Mouse (Mus musculus) large intestine, adult 2 months (tissue): ENCODE measurements around the gene Cdc42ep2. TPM values are rescaled to one million over a fixed set of nuclear protein-coding genes. Genes with fewer than 3 reads are reported as not detected.

Experiments used
- DNase-seq: peaks from one replicate; pipeline ENCODE4 v3.0.0-alpha.2; 2012; ENCODE audit warnings: low read depth, low spot score
- WGBS: fragments of 180-500 bp; shearing (Covaris S2); methylation state at CpG from one replicate; pipeline ENCODE4 v1.1.7; 2018; 5-methylcytosine and 5-hydroxymethylcytosine counted together
- polyA plus RNA-seq: library from polyadenylated mRNA; depleted of rRNA; stranded (reverse); fragments of >200 nt; gene quantifications from 2 replicates; pipeline ENCODE4 v1.2.3, GENCODE M21; 2012

Gene Cdc42ep2
- polyA plus RNA-seq, 1 experiment = 20.1 TPM

DNA sequence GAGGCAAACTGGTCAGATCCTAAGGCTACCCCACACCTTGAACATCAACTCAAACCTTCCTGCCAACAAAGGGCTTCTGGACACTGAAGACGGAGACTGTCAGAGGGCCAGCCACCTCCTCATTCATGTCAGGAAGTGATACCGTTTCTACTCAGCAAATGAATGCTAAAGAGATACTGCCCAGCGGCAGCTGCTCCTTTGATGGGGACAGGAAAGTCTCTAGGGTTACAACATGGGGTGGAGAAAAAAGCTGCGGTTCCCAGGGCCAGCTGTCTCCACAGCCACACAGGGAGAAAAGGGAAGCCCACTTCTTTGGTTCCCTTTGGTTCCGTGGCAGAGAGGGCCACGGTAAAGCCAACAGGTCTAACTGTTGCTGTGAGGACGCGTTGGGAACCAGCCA lies 19.5 kb upstream of the Cdc42ep2 start:
- no peak for DNase-seq
- 81% methylated on average over 8 of the region's 8 CpGs for WGBS

DNA sequence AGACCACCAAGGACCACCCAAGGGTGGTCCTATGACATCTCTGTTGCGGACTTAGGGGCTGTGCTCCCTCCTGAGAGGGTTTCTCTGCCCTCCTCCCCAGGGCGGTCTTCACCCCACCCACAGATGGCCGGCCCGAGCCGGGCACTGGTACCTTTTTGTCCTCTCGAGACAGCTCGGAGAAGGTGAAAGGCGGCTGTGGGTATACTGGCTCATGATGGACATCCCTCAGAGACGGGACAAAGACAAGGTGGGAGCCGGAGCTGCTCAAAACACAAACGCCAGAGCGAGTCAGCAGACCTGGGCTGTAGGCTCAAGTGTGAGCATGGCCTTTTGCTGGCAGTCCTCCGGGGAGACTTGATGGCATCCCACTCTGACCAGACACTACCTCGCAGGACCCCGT lies 18.8 kb upstream of the Cdc42ep2 start:
- 93% methylated on average over 15 of the region's 15 CpGs for WGBS

DNA sequence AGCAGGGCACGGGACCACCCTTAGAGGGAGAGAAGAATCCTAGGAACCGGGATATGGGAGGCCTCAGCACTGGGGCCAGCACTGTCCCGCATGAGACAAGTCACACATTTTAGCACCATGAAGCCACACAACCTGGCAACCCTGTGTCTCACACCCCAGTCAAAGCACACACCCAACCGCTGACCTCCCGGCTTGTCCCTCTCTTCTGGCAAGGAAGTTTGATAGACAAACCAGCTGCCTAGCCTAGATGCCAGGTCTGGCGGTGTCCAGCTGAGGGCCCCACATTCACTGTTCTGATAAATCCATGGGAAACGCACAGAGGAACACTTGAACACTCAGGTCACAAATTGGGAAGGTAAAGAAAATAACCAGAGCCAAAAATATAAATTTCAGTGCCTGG lies 18.0 kb upstream of the Cdc42ep2 start:
- 83% methylated on average over 7 of the region's 7 CpGs for WGBS

More for the DNA sequence above, 18.8 kb upstream of the Cdc42ep2 start:
- no peak for DNase-seq

DNA sequence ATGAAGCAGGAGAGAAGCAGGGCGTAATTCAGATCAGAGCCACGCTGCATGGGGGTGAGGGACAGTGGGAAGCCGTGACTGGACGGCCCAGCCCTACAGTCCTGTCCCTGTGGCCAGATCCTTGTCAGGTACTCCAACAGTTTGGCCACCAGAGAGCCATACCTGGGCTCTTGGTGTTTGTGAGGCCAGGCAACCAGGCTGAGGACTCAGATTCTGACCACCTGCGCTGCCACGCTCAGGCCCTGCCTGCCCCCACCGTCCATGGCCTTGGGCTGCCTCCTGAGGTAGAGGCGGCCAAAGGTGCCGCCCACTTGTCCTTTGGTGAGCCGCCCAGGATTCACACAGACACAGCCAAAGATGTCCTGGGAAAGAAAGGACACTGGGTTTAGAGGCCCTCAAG lies 16.0 kb upstream of the Cdc42ep2 start:
- 79% methylated on average over 10 of the region's 10 CpGs for WGBS
- DNase-seq = no peak

More for the DNA sequence above, 18.0 kb upstream of the Cdc42ep2 start:
- no peak for DNase-seq

DNA sequence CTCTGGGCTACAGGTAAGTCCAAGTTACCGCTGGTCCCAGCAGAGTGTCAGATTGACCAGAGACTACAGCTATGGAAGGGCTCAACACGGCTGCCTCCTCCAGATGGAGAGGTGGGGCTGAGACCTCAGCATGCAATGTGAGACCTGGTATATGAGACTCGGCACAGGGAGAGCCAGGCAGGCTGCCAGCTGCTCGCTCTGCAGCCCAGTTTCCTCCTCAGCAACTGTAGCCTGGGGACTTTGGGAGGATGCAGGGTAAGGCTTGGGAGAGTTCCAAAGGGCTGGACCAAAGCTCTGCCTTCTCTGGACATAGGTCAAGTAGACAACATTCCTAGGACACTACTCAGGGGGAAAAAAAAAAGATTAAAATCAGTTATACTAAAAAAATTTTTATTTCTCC lies 15.6 kb upstream of the Cdc42ep2 start:
- 27% methylated on average over 4 of the region's 4 CpGs for WGBS
- DNase-seq = no peak

DNA sequence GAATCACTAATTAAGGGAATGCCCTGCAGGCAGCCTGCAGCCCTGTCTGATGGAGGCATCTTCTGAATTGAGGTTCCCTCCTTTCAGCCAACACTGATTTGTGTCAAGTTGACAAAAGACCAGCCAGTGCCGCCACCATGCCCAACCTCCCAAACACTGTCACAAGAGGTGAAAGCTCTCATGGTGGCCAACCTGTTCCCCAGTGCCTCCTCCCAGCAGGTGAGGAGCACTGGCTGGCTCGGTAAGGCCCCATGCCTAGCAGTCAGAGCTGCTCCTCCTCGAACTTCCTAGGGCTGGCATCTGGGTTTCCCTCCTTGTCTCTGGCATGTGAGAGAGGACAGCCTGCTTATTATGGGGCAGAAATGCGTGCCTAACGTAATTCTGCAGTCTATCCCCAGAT lies 15.1 kb upstream of the Cdc42ep2 start:
- DNase-seq = no peak
- 79% methylated on average over 5 of the region's 5 CpGs for WGBS

DNA sequence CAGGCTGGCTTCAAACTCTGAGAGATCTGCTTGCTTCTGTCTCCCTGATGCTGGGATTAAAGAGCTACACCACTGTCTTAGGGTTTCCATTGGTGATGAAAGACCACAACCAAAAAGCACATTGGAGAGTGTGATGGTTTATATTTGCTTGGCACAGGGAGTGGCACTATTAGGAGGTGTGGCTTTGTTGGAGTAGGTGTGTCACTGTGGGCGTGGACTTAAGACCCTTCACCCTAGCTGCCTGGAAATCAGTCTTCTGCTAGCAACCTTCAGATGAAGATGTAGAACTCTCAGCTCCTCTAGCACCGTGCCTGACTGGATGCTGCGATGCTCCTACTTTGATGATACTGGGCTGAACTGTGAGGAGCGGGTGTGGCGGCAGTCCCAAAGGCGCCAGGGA lies 13.9 kb upstream of the Cdc42ep2 start:
- WGBS = 51% methylated on average over 6 of the region's 6 CpGs

DNA sequence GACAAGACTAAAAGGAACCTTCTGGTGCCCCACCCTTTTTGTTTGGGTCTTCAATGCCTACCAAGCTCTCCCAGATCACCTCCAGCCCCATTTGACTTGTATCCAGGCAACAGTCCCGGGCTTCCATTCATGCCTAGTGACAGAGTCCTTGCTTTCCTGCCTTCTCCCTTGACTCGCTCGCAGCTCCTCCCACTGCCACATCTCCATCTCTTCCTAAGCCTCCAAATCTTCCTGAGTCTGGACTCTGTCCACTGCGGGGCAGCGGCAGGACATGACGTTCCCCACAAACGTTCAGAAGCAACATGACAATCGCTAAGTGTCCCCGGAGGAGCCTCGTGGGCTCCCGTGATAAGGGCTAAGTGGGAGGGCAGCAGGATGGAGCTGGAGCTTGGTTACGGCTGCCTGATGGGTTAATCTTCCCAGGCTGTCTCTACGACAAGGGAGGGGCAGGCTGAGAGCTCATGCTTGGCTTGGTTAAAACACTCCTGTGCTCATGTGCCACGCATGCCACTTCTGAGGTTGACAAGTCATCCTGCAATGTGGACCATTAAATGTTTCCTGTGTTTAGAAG lies 13.3 kb upstream of the Cdc42ep2 start:
- no peak for DNase-seq
- WGBS = 28% methylated on average over 14 of the region's 14 CpGs

More for the DNA sequence above, 13.9 kb upstream of the Cdc42ep2 start:
- DNase-seq = no peak

DNA sequence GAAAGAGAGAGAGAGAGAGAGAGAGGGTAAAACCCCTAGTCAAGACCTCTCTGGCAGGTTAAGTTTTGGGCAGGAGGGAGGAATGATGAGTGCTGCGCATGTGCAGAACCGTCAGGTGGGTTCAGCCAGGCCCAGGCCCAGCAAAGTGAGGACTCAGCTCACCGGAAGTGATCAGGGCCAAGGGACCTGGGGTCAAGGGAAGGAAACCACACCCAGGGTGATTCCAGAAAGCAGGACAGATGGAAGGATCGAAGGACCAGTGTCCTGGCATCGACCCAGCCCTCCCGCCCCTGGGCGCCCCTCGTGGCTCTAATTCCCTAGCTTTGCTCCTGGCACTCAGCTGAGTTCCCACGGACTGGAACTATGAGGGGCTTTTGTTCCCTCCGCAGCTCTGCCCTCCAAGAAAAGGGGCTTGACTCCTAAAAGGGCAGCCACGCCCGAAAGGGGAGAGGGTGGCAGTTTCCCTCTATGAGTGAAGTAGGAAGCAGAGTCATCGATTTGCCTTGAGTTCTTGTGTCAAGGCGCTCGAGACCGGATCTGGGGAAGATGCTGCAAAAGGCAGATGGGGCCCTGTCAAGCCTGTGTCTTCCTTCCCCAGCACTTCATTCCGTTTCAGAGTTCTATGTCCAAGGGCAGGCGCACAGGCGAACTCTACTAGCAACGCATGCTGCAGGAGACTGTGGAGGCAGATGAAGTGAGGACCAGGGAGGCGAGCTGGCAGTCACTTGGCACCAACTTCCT lies 12.6 kb upstream of the Cdc42ep2 start:
- DNase-seq = no peak
- 75% methylated on average over 21 of the region's 21 CpGs for WGBS

DNA sequence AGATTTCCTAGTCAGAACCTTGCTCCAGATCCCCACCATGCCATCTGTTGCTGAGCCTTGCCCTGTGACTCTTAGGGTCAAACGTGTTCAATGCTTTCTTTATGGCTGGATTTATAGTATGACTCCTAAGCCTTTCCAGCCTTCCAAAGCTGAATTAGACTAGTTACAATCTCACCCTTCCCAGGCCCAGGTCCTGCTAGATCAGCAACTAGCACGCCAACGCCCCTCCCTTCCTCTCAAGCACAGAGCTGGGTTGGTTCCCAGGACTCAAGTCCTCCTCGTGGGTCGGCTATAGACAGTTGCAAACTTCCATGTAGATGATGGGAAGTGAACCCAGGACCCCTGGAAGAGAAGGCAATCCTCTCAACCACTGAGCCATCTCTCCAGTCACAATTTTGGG lies 11.1 kb upstream of the Cdc42ep2 start:
- DNase-seq = no peak
- 24% methylated on average over 5 of the region's 5 CpGs for WGBS

DNA sequence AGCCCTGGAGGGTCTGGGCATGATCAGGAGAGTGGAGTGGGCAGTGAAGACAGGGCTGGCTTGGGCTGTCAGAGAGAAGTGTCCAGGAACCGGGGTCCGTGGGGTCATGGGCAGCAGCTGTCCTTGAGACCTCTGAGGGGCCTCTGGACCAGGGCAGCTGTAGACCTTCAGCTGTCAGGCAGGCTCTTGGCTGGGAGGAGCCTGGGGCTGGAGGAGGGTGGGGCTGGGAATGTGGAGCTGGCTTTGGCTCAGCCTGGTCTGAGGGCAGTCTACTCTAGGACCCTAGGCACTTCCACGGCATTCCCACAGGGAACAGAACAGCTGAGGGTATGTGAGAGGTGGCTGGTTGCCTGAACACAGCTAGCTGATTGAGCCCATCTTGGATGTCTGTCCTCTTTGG lies 10.7 kb upstream of the Cdc42ep2 start:
- WGBS = 12% methylated on average over 3 of the region's 3 CpGs
- DNase-seq = no peak

DNA sequence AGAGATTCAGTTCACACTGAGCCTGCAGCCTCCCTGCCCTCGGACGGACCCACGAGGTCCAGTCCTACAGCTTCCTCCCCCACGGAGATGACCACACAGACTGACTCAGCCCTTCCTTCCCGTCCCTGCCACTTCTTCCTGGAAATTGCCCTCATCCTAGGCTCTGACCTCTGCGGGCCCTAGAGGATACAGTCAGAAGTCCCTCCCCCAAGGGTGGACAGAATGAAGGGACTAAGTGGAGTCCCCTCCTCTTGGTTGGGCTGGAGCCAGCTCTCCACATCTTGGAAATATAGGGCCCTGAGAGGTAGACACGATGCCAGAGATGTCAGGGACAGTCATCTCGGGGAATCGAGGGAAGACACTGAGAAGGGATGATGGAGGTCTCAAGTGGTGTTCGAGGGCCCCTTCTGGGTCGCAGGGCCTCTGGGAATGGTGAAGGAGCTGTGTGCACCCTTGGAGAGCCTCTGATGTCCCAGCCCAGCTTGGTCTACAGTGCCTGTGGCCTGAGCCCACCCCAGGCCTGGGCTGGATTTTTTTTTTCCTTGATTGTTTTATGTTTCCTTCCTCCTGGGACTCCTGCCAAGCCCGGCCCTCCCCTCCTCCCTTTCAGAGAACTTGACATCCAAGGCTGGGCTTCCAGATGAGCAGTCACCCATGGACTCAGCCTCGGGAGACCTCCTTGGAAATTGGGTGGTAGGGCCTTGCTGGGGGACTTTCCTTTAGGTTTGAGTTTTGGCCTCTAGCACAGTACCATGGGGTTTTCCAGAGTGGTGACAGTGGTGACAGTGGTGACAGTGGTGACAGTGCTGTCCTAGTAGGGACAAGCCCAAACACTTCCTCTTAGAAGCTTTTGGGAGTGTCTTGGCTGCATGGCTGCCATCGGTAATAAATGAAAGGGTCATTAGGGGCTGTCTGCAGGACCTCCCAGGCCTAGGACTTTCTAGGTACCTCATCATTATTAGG lies 5.3 kb upstream of the Cdc42ep2 start:
- 27% methylated on average over 14 of the region's 14 CpGs for WGBS
- no peak for DNase-seq

DNA sequence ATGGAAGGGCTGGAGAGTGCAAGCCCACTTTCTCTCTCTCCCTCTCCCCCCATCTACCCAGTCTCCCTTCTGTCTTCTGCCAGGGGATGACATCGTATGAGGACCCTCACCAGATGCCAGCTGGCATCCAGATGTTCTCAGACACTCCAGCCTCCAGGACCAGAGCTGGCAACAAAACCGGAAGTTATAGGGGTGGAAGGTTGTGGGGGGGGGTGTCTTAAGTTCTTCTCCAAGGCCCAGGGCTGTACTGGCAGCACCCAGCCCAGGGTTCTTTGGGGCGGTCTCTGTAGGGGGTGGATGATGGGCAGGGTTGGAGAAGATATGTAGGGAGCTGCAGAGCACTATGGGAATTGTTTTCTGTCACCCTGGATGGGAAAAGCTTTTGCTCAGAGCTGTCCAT lies 3.9 kb upstream of the Cdc42ep2 start:
- no peak for DNase-seq
- WGBS = 51% methylated on average over 3 of the region's 3 CpGs

DNA sequence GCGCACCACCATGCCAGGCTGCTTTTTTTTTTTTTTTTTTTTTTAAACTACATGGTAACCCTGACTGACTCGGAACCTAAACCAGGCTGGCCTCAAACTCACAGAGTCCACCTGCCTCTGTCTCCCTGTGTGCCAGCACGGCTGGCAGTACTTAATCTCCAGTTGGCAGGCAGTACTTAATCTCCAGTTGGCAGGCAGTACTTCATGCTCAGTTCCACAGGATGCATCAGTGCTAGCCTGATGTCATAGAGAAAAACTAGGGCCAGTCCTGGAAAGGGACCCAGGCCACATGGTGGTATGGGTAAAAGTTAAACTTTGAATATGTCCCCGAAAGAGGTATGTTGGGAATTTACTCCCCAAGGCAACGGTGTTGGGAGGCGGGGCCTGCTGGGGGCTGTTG lies 3.5 kb upstream of the Cdc42ep2 start:
- no peak for DNase-seq
- 69% methylated on average over 6 of the region's 6 CpGs for WGBS

DNA sequence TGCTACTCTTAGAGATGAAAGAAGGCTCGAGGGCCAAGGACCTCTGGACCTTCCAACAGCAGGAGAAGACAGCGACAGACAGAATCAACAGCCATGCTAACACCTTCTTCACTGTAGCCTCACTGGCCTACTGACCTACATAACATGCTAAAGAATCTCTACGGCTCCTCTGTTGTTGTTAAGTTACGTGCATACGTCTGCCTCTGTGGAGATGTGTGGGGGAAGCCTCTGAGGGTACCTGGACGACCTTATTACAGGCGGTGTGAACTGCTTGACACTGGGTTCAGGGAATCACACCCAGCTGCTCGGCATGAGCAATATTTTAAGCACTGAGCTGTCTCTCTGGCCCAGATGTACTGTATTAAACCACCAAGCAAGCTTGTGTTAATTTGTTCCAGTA lies 2.9 kb upstream of the Cdc42ep2 start:
- WGBS = 83% methylated on average over 8 of the region's 8 CpGs
- no peak for DNase-seq

DNA sequence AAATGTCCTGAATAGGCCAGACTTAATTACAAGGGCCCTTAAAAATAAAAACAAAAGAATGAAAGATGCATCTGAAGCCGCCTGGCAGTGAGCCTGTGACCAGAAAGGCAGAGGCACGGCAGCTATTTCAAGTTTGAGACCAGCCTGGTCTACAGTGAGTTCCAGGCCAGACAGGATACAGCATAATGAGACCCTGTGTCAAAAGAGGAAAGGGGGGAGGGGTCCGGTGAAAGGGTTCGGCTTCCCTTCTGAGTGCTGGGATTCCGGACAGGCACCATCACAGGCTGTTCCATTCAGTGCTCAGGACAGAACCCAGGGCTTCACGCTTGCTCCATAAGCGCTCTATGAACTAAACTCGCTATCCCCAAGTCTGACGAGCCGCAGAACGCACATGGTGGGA lies 2.4 kb upstream of the Cdc42ep2 start:
- WGBS = 91% methylated on average over 11 of the region's 11 CpGs
- DNase-seq = no peak

DNA sequence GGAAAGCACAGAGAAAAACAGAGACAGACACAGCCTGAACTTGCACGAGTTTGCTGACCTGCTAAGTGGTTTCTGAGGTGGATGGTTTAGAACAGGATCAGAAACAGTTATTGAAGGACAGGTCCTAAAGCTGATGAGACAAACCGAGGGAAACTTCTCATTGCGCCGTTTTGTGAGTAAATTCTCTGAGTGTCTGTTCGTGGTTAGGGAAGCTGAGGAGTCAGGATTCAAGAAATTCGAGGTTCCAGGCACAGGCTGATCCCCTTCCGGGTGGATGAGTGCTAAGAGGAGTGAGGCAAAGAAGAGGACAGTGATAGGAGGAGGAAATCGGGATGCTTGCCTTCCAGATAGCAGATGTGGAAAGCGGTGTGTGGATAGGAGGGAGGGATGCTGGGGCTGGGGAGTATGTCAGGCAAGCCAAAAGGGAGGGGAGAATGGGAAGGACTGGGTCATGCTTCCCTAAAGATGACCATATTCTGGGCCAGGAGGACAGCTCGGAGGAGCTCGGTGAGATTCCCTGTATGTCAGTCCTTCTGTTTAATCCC lies 767 bp upstream of the Cdc42ep2 start:
- WGBS = 32% methylated on average over 11 of the region's 11 CpGs
- DNase-seq = no peak

DNA sequence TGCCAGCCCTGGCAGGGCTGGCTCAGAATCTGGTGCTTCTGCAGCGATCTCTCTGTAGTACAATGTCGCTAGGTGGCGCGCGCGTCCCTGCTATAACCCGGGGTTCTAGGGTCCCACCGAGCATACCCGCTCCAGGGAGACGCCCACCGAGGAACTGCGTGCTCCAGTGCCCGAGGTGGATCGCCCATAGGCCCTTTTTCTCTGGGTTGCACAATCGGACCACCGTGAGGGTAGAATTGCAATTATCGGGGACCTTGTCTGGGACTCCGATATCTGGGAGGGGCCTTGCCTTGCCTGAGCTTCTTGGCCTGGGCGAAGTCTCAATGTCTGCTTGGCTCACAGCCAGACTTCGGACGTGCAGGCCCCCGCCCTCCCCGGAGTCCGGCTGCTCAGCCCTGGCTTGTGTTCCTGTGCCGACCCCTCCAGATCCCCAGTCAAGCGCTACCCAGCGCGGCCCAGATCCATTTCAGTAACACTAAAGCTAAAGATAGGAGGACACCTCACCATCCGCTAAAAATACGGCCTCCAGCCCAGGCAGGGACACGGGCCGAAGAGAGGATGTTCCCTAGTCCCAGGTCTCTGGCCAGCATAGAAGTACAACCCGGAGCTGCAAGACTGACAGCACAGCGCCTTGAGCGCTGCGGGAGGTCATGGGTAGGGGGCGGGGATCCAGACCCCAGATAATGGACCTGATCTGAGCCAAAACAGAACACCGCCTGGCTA lies 465 bp downstream of the Cdc42ep2 start:
- no peak for DNase-seq
- WGBS = under 1% methylated on average over 38 of the region's 38 CpGs

DNA sequence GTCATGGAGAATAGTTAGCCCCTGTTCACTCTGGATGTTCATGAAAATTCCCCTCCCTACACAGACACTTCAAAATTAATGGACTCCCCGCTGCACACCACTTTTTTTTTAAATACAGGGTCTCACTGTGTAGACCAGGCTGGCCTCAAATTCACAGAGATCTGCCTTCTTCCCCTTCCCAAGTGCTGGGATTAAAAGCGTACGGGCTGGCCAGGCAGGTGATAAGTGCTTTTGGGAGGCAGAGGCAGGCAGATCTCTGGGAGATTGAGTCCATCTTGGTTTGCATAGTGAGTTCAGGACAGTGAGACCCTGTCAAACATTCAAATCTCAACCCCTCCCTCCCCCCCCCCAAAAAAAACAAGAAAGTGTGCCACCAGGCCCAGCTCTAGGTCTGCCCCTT lies 1.7 kb downstream of the Cdc42ep2 start:
- WGBS = 95% methylated on average over 3 of the region's 3 CpGs

More for the DNA sequence above, 1.7 kb downstream of the Cdc42ep2 start:
- DNase-seq = no peak
